Mouse (Mus musculus) layer of hippocampus, adult 8-10 months (tissue): ENCODE measurements around the gene Col5a3. TPM values are rescaled to one million over a fixed set of nuclear protein-coding genes. Genes with fewer than 3 reads are reported as not detected.
"Not testable (repeated sequence)": the region's sequence is repeated elsewhere in the genome, so short reads cannot be mapped to it uniquely, and the experiment has no call there.

Experiments
- DNase-seq, 2 experiments: peaks; one replicate each; pipeline ENCODE4 v3.0.0; 2022; ENCODE audit warnings: low spot score in 2 of 2
- total RNA-seq, 4 experiments: library from RNA; stranded (reverse); gene quantifications; 2 replicates each; pipeline ENCODE4 v1.2.4; 2022

Gene Col5a3
- total RNA-seq, result 1 to 10 TPM; 1.2 to 2.9 (median 2.3) TPM

- DNase-seq, result no peak
Measured at GRCm38 (mm10) chr9:20814521-20815272, at the start of gene Col5a3. Gene Col5a3 (minus strand): TSS chr9:20815067.

GRCm38 (mm10) chr9:20862225-20862624, 47.4 kb upstream of the Col5a3 start:
- no peak for DNase-seq

- no peak for DNase-seq
Measured at GRCm38 (mm10) chr9:20861821-20862220, 47.0 kb upstream of the Col5a3 start.

- DNase-seq, result no peak
Measured at GRCm38 (mm10) chr9:20859926-20860325, 45.1 kb upstream of the Col5a3 start.

- no peak for DNase-seq
Measured at GRCm38 (mm10) chr9:20857131-20857530, 42.3 kb upstream of the Col5a3 start.

- no peak for DNase-seq
Measured at GRCm38 (mm10) chr9:20850179-20850578, 35.3 kb upstream of the Col5a3 start.

GRCm38 (mm10) chr9:20842670-20843069, 27.8 kb upstream of the Col5a3 start:
- DNase-seq, result no peak

GRCm38 (mm10) chr9:20842211-20842610, 27.3 kb upstream of the Col5a3 start:
- no peak for DNase-seq

- no peak for DNase-seq
Measured at GRCm38 (mm10) chr9:20838931-20839330, 24.1 kb upstream of the Col5a3 start.

- no peak for DNase-seq
Measured at GRCm38 (mm10) chr9:20837184-20837947, 22.5 kb upstream of the Col5a3 start.

- not testable (repeated sequence) for DNase-seq
Measured at GRCm38 (mm10) chr9:20835431-20835954, 20.6 kb upstream of the Col5a3 start.

- no peak for DNase-seq
Measured at GRCm38 (mm10) chr9:20834881-20835280, 20.0 kb upstream of the Col5a3 start.

GRCm38 (mm10) chr9:20830901-20831643, 16.2 kb upstream of the Col5a3 start:
- peak; percentile 90 to 98 for DNase-seq

- no peak for DNase-seq
Measured at GRCm38 (mm10) chr9:20828127-20828526, 13.3 kb upstream of the Col5a3 start.

- DNase-seq, result no peak
Measured at GRCm38 (mm10) chr9:20825781-20826180, 10.9 kb upstream of the Col5a3 start.

- peak; percentile 39 to 46 for DNase-seq
Measured at GRCm38 (mm10) chr9:20822821-20823220, 8.0 kb upstream of the Col5a3 start.

GRCm38 (mm10) chr9:20820001-20820400, 5.1 kb upstream of the Col5a3 start:
- DNase-seq, result no peak

- no peak for DNase-seq
Measured at GRCm38 (mm10) chr9:20818236-20818635, 3.4 kb upstream of the Col5a3 start, which contains the start of gene Rdh8. Gene Rdh8 (plus strand): TSS chr9:20818503.

- no peak for DNase-seq
Measured at GRCm38 (mm10) chr9:20812537-20813271, 2.2 kb downstream of the Col5a3 start.

GRCm38 (mm10) chr9:20810773-20811172, 4.1 kb downstream of the Col5a3 start:
- DNase-seq, result no peak

- no peak for DNase-seq
Measured at GRCm38 (mm10) chr9:20810271-20810670, 4.6 kb downstream of the Col5a3 start.
